In genomic region chr13:109684985-109685295, GRCm38 (mm10) we compare ENCODE assay signal across 8 mouse cellular contexts.
DNase-seq lines count a peak whose midpoint lies in the region; ATAC-seq and TF ChIP-seq lines count a peak whose summit lies in the region.

No protein-coding gene starts in this region.

- peaks cover 26% of the 10 kb centered on the region for H3K4me1 ChIP-seq in heart, embryonic 12.5 days (replicated peaks)
- H3K4me1 ChIP-seq in MEL (ENCODE audit: control insufficient read depth in 1 of 2, insufficient read depth in 2 of 2, low read length in 2 of 2) = peaks cover 26 to 33% of the 10 kb centered on the region in 2 experiments
- no peaks in the 10 kb centered on the region for H3K4me1 ChIP-seq in hindbrain, embryonic 11.5 days (replicated peaks; ENCODE audit: control insufficient read depth, insufficient read depth, low read length)
- peaks cover 24% of the 10 kb centered on the region for H3K4me1 ChIP-seq in midbrain, embryonic 10.5 days

- no peaks in the 10 kb centered on the region for H3K27me3 ChIP-seq in heart, embryonic 12.5 days (replicated peaks)
- no peaks in the 10 kb centered on the region for H3K27me3 ChIP-seq in MEL (ENCODE audit: control insufficient read depth in 1 of 2, insufficient read depth in 2 of 2, low read length in 2 of 2)
- H3K27me3 ChIP-seq in hindbrain, embryonic 11.5 days (ENCODE audit: control insufficient read depth, insufficient read depth, low read length) = no peaks in the 10 kb centered on the region
- H3K27me3 ChIP-seq in midbrain, embryonic 10.5 days (ENCODE audit: low read depth, poor library complexity, severe bottlenecking) = no peaks in the 10 kb centered on the region

- TF ChIP-seq EP300 in MEL (IDR thresholded peaks at IDR 0.05; ENCODE audit: low read depth in 1 of 2, low read length in 2 of 2) = peak in 1 of 2 experiments; percentile 26; a peak in 1 of 4 replicates

- TF ChIP-seq CTCF in MEL (IDR thresholded peaks at IDR 0.05 in 2 of 3, conservative IDR thresholded peaks at IDR 0.05 in 1 of 3; ENCODE audit: control insufficient read depth in 1 of 3, insufficient read depth in 1 of 3, low read depth in 2 of 3, low read length in 3 of 3, poor library complexity in 1 of 3, severe bottlenecking in 1 of 3) = no peak

- H3K9me3 ChIP-seq in heart, embryonic 12.5 days (replicated peaks) = no peaks in the 10 kb centered on the region
- H3K9me3 ChIP-seq in MEL (replicated peaks; ENCODE audit: insufficient read depth, low read length) = no peaks in the 10 kb centered on the region
- no peaks in the 10 kb centered on the region for H3K9me3 ChIP-seq in hindbrain, embryonic 11.5 days (ENCODE audit: control insufficient read depth, low read length)
- no peaks in the 10 kb centered on the region for H3K9me3 ChIP-seq in midbrain, embryonic 10.5 days (replicated peaks)

- no peak for ATAC-seq in heart, embryonic 12.5 days (ENCODE audit: insufficient number of reproducible peaks, low FRiP score)
- ATAC-seq in hindbrain, embryonic 11.5 days (ENCODE audit: low FRiP score) = no peak

- WGBS in heart, embryonic 12.5 days = 15% methylated on average over 3 of the region's 3 CpGs
- WGBS in hindbrain, embryonic 11.5 days = 17% methylated on average over 3 of the region's 3 CpGs
- WGBS in midbrain, embryonic 10.5 days = 18% methylated on average over 3 of the region's 3 CpGs

- no peak for TF ChIP-seq POLR2A in MEL (IDR thresholded peaks at IDR 0.05; ENCODE audit: control insufficient read depth in 1 of 2, insufficient read depth in 1 of 2, low read depth in 1 of 2, low read length in 2 of 2, poor library complexity in 1 of 2)

- H3K36me3 ChIP-seq in heart, embryonic 12.5 days = no peaks in the 10 kb centered on the region
- H3K36me3 ChIP-seq in MEL (ENCODE audit: control insufficient read depth in 1 of 2, insufficient read depth in 2 of 2, low read length in 2 of 2) = peaks cover 3 to 48% of the 10 kb centered on the region in 2 experiments; a peak in 3 of 4 replicates
- no peaks in the 10 kb centered on the region for H3K36me3 ChIP-seq in hindbrain, embryonic 11.5 days (ENCODE audit: control insufficient read depth, insufficient read depth, low read length)
- H3K36me3 ChIP-seq in midbrain, embryonic 10.5 days = no peaks in the 10 kb centered on the region

- DNase-seq in heart, adult 11 months = no peak
- DNase-seq in MEL (ENCODE audit: low read depth, low spot score) = no peak
- DNase-seq in hindbrain, embryonic 11.5 days (ENCODE audit: low spot score) = no peak
- DNase-seq in midbrain, embryonic 10.5 days (ENCODE audit: low spot score) = no peak
- no peak for DNase-seq in right cerebral cortex, postnatal 4 days
- DNase-seq in frontal cortex, postnatal 14 days (ENCODE audit: low spot score in 2 of 2) = no peak
- DNase-seq in urinary bladder, adult 18-20 months (ENCODE audit: low spot score in 2 of 2) = no peak

- H3K79me2 ChIP-seq in MEL (ENCODE audit: control insufficient read depth, insufficient read depth, low read length, poor library complexity) = peaks cover 45% of the 10 kb centered on the region

- peak overlapping the region; percentile 73 for H3K4me3 ChIP-seq in heart, embryonic 12.5 days
- peak overlapping the region; percentile 86 to 98 for H3K4me3 ChIP-seq in MEL (ENCODE audit: control insufficient read depth in 1 of 2, insufficient read depth in 1 of 2, low read depth in 2 of 2, low read length in 2 of 2)
- H3K4me3 ChIP-seq in hindbrain, embryonic 11.5 days (ENCODE audit: low read depth, low read length) = peak overlapping the region; percentile 44; the same call in 1 of the 2 replicates
- H3K4me3 ChIP-seq in midbrain, embryonic 10.5 days = peak overlapping the region; percentile 57

- peak overlapping the region; percentile 89; the same call in 1 of the 2 replicates for H3K9ac ChIP-seq in heart, embryonic 12.5 days
- peak overlapping the region; percentile 92 for H3K9ac ChIP-seq in MEL (ENCODE audit: control insufficient read depth, low read depth, low read length, poor library complexity, severe bottlenecking)
- H3K9ac ChIP-seq in hindbrain, embryonic 11.5 days (ENCODE audit: low read depth, low read length) = peak overlapping the region; percentile 55; the same call in 1 of the 2 replicates

- H3K27ac ChIP-seq in heart, embryonic 12.5 days (ENCODE audit: poor library complexity, severe bottlenecking) = peak overlapping the region; percentile 99
- peak overlapping the region; percentile 93 for H3K27ac ChIP-seq in MEL (ENCODE audit: control insufficient read depth, low read depth, low read length)
- no peak overlapping the region for H3K27ac ChIP-seq in hindbrain, embryonic 11.5 days (ENCODE audit: low read depth, low read length)
- peak overlapping the region; percentile 82 for H3K27ac ChIP-seq in midbrain, embryonic 10.5 days (replicated peaks)

- H3K4me2 ChIP-seq in heart, embryonic 12.5 days = peak overlapping the region; percentile 91
- peak overlapping the region; percentile 71 for H3K4me2 ChIP-seq in hindbrain, embryonic 11.5 days (replicated peaks; ENCODE audit: low read depth, low read length)

- no peak for TF ChIP-seq RAD21 in MEL (IDR thresholded peaks at IDR 0.05; ENCODE audit: low read depth, low read length)

TF ChIP-seq in MEL, 35 proteins besides CTCF, POLR2A, EP300 and RAD21:
- peak; percentile 66 for TF ChIP-seq USF1 (IDR thresholded peaks at IDR 0.05; ENCODE audit: low read depth, low read length)
- 0 out of 2 replicates have a peak, but pooled peaks have one; percentile 27 for TF ChIP-seq MAFK (IDR thresholded peaks at IDR 0.05; ENCODE audit: borderline replicate concordance, low read depth, low read length)
- TF ChIP-seq MYC (IDR thresholded peaks at IDR 0.05; ENCODE audit: low read depth, low read length) = peak; percentile 95
- peak; percentile 94 for TF ChIP-seq MAX (IDR thresholded peaks at IDR 0.05; ENCODE audit: low read length)
- TF ChIP-seq RCOR1 (IDR thresholded peaks at IDR 0.05; ENCODE audit: low read depth, low read length) = 0 out of 2 replicates have a peak, but pooled peaks have one; percentile 54
- TF ChIP-seq ZKSCAN1 (IDR thresholded peaks at IDR 0.05; ENCODE audit: low read depth, low read length) = no peak
- TF ChIP-seq KAT2A (conservative IDR thresholded peaks at IDR 0.05; ENCODE audit: low read depth, low read length) = no peak
- peak; percentile 92 for TF ChIP-seq MXI1 (IDR thresholded peaks at IDR 0.05; ENCODE audit: low read depth, low read length)
